Mouse (Mus musculus) myocyte (in vitro differentiated cells): ENCODE results near the gene Sptbn4. TPM values are rescaled to one million over a fixed set of nuclear protein-coding genes. Genes with fewer than 3 reads are reported as not detected.

Experiments
- H3K27me3 ChIP-seq: one replicate; pipeline ENCODE4 v1.6.1; 2011; ENCODE audit not compliant: control insufficient read depth, insufficient read depth, insufficient read length
- H3K36me3 ChIP-seq: one replicate; pipeline ENCODE4 v1.6.1; 2011; ENCODE audit not compliant: control insufficient read depth, insufficient read depth
- H3K4me2 ChIP-seq: one replicate; pipeline ENCODE4 v1.6.1; 2011; ENCODE audit warnings: low read depth, control low read depth
- H3K4me3 ChIP-seq: one replicate; pipeline ENCODE4 v1.5.1; 2011; ENCODE audit warnings: mild to moderate bottlenecking, control low read depth, moderate library complexity
- H3K79me2 ChIP-seq: one replicate; pipeline ENCODE4 v1.6.1; 2011; ENCODE audit not compliant: control insufficient read depth, insufficient read depth
- H3ac ChIP-seq: one replicate; pipeline ENCODE4 v1.6.1; 2011; ENCODE audit not compliant: control insufficient read depth, insufficient read length
- CEBPB ChIP-seq: IDR thresholded peaks from 2 replicates; pipeline ENCODE4 v1.6.1; 2011; ENCODE audit warnings: mild to moderate bottlenecking, moderate library complexity; ENCODE audit not compliant: poor library complexity, insufficient read depth, severe bottlenecking
- E2F4 ChIP-seq: IDR thresholded peaks from one replicate; pipeline ENCODE4 v1.6.1; 2011; ENCODE audit warnings: mild to moderate bottlenecking, control low read depth, moderate library complexity; ENCODE audit not compliant: insufficient read depth
- MAX ChIP-seq: IDR thresholded peaks from one replicate; pipeline ENCODE4 v1.6.1; 2011; ENCODE audit warnings: low read depth, mild to moderate bottlenecking, control low read depth
- MYOD1 ChIP-seq, 3 experiments: IDR thresholded peaks; one replicate each; pipeline ENCODE4 v1.6.1; 2011; ENCODE audit warnings: control low read depth in 2 of 3, low read depth in 2 of 3, mild to moderate bottlenecking in 2 of 3, moderate library complexity in 1 of 3; ENCODE audit not compliant: insufficient read length in 2 of 3, control insufficient read depth in 1 of 3
- MYOG ChIP-seq, 3 experiments: IDR thresholded peaks; one replicate each; pipeline ENCODE4 v1.6.1; 2011; ENCODE audit warnings: control low read depth in 2 of 3, low read depth in 2 of 3, mild to moderate bottlenecking in 2 of 3; ENCODE audit not compliant: insufficient read length in 2 of 3, control insufficient read depth in 1 of 3, insufficient read depth in 1 of 3
- POLR2A ChIP-seq: IDR thresholded peaks from one replicate; pipeline ENCODE4 v1.6.1; 2011; ENCODE audit warnings: low read depth, mild to moderate bottlenecking, control low read depth, moderate library complexity; ENCODE audit not compliant: insufficient read length
- POLR2AphosphoS2 ChIP-seq: IDR thresholded peaks from one replicate; pipeline ENCODE4 v1.6.1; 2011; ENCODE audit warnings: low read depth, control low read depth; ENCODE audit not compliant: insufficient read length
- REST ChIP-seq: IDR thresholded peaks from one replicate; pipeline ENCODE4 v1.6.1; 2011; ENCODE audit warnings: mild to moderate bottlenecking, control low read depth, moderate library complexity; ENCODE audit not compliant: insufficient read depth, insufficient read length
- SRF ChIP-seq: IDR thresholded peaks from one replicate; pipeline ENCODE4 v1.6.1; 2011; ENCODE audit warnings: low read depth; ENCODE audit not compliant: control insufficient read depth, insufficient read length
- TCF12 ChIP-seq: IDR thresholded peaks from one replicate; pipeline ENCODE4 v1.6.1; 2011; ENCODE audit warnings: mild to moderate bottlenecking, control low read depth; ENCODE audit not compliant: poor library complexity, insufficient read depth, severe bottlenecking
- TCF3 ChIP-seq: IDR thresholded peaks from one replicate; pipeline ENCODE4 v1.6.1; 2011; ENCODE audit warnings: low read depth, control low read depth; ENCODE audit not compliant: insufficient read length
- USF1 ChIP-seq: IDR thresholded peaks from one replicate; pipeline ENCODE4 v1.6.1; 2011; ENCODE audit warnings: low read depth, mild to moderate bottlenecking, control low read depth, moderate library complexity
- polyA plus RNA-seq: library from polyadenylated mRNA; unstranded; fragments of >200 nt; fragmentation: generic; extraction: Trizol; gene quantifications from one replicate; pipeline ENCODE4 v1.2.1, GENCODE M21; 2012; ENCODE audit warnings: missing spikeins

Gene Sptbn4
- polyA plus RNA-seq, 1 experiment, result 0.17 TPM

DNA sequence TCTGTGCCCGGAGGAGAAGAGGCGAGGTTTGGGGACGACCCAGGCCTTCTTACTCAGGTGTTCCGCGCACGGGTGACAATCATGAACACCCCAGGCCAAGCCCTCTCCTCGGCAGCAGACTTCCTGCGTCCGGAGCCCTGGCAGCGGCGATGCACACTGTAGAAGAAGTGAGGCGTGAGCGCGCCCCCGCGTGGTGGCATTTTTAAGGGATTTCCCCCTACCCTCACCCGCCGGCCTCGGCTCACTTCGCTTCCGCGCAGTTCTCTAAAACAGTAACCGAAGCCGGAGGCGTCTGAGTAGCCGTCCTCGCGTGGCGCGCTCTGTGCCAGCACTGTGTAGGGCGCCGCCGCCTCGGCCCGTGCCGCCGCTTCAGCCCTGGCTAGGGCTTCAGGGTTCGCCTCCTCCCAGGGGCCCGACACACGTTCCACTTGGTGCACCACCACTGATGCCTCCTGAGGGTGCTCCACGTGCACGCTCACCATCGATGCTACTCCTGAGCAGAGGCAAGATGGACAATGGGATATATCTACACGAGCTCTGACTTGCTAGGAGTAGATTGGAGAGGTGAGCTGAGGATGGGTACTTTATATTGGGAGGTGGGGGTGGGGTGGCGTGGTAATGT is 118.0 kb downstream of the Sptbn4 start:
- no peaks in the 10 kb centered on the region for H3K36me3 ChIP-seq
- H3K79me2 ChIP-seq, result no peaks in the 10 kb centered on the region
- TF ChIP-seq E2F4 (no peak), TCF12 (no peak), USF1 (no peak)
- no peaks in the 10 kb centered on the region for H3K27me3 ChIP-seq
- peak overlapping the region; percentile 80 for H3K4me2 ChIP-seq
- H3ac ChIP-seq, result no peak overlapping the region
- peak overlapping the region; percentile 35 for H3K4me3 ChIP-seq

- no peaks in the 10 kb centered on the region for H3K36me3 ChIP-seq
- H3K4me3 ChIP-seq, result no peak overlapping the region
- no peaks in the 10 kb centered on the region for H3K27me3 ChIP-seq
- H3K79me2 ChIP-seq, result no peaks in the 10 kb centered on the region
- no peak overlapping the region for H3K4me2 ChIP-seq
- no peak for TF ChIP-seq MAX
- TF ChIP-seq MYOG (IDR thresholded peaks at IDR 0.05; ENCODE audit: control insufficient read depth in 1 of 3, insufficient read depth in 1 of 3, insufficient read length in 2 of 3, low read depth in 2 of 3), result peak in 1 of 3 experiments; percentile 13
- no peak overlapping the region for H3ac ChIP-seq
These were observed 118.8 kb downstream of the Sptbn4 start for GRCm38 (mm10) chr7:27328648-27329047.

- Histone ChIP-seq H3ac (no peak overlapping the region), H3K4me2 (no peak overlapping the region), H3K36me3 (no peaks in the 10 kb centered on the region), H3K27me3 (no peaks in the 10 kb centered on the region), H3K4me3 (no peak overlapping the region), H3K79me2 (no peaks in the 10 kb centered on the region)
- no peak for TF ChIP-seq MYOD1 (IDR thresholded peaks at IDR 0.05; ENCODE audit: control insufficient read depth in 1 of 3, insufficient read length in 2 of 3, low read depth in 2 of 3)
- TF ChIP-seq E2F4, result no peak
- no peak for TF ChIP-seq TCF3
- TF ChIP-seq MAX, result no peak
- no peak for TF ChIP-seq MYOG (IDR thresholded peaks at IDR 0.05; ENCODE audit: control insufficient read depth in 1 of 3, insufficient read depth in 1 of 3, insufficient read length in 2 of 3, low read depth in 2 of 3)
- no peak for TF ChIP-seq REST
- TF ChIP-seq CEBPB, result no peak
- no peak for TF ChIP-seq POLR2AphosphoS2
- TF ChIP-seq POLR2A, result no peak
- TF ChIP-seq SRF, result no peak
These were observed 119.3 kb downstream of the Sptbn4 start for GRCm38 (mm10) chr7:27328161-27328560.

DNA sequence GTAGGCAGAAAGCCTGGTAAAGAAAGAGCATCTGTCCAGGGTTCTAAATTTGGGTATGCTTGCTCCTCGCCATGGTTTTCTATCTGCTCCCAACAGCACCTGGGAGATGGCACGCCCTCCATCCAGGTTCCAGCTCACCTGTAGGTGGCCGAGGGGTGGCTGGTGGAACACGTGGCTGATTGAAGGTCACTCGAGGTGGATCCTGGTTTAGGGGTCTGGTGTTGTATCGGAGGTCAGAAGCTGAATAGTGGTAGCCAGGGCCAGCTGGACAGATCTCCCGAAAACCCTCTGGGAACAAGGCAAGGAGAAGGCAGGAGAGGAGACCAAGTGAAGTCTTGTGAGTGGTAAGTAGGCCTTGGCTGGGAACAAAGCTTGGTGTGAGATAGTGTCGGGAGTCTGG is 120.0 kb downstream of the Sptbn4 start:
- Histone ChIP-seq H3K27me3 (no peaks in the 10 kb centered on the region), H3K4me2 (no peak overlapping the region), H3ac (no peak overlapping the region), H3K36me3 (no peaks in the 10 kb centered on the region), H3K4me3 (no peak overlapping the region), H3K79me2 (no peaks in the 10 kb centered on the region)
- no peak for TF ChIP-seq TCF12
- no peak for TF ChIP-seq SRF
- no peak for TF ChIP-seq MYOD1 (IDR thresholded peaks at IDR 0.05; ENCODE audit: control insufficient read depth in 1 of 3, insufficient read length in 2 of 3, low read depth in 2 of 3)
- no peak for TF ChIP-seq CEBPB
- no peak for TF ChIP-seq USF1
- no peak for TF ChIP-seq TCF3
- TF ChIP-seq E2F4, result no peak
- TF ChIP-seq MAX, result no peak
- no peak for TF ChIP-seq POLR2A
- no peak for TF ChIP-seq MYOG (IDR thresholded peaks at IDR 0.05; ENCODE audit: control insufficient read depth in 1 of 3, insufficient read depth in 1 of 3, insufficient read length in 2 of 3, low read depth in 2 of 3)

DNA sequence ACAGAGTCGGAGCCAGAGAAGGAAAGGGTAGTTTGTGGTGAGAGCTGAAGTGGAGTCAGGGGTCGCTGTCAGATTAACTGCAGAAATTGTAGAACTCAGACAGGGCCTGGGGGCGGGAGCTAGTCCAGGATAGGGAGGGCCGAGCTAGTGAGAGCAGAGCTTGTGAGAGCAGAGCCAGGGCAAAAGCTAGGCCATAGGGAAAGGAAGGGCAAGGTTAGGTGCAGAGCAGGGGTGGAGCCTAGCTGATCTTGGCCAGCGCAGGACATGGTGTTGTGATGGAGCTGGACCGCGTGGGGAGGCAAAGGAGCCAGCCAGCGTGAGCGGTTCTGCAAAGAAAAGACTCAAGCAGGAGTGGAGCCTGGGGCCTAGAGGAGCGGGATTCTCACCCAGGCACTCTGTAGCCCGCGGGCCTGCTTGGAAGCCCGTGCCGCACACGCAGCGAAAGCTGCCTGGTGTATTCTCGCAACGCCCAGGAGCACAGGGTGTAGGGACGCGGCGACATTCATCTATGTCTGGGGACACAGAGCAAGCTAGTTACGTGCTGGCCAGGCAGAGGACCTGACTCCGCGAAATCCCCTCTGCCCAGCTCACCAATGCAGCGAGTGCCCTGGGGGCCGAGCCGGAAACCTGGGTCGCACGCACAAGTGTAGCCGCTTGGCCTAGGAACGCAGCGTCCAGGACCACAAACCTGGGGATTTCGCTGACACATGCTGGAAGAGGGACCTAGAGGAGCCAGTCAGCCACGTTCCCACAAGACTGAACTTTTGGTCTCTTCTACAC is 121.2 kb downstream of the Sptbn4 start:
- Histone ChIP-seq H3K36me3 (no peaks in the 10 kb centered on the region), H3ac (no peak overlapping the region), H3K4me3 (no peak overlapping the region), H3K79me2 (no peaks in the 10 kb centered on the region), H3K4me2 (peak overlapping the region; percentile 74), H3K27me3 (no peaks in the 10 kb centered on the region)
- no peak for TF ChIP-seq SRF
- TF ChIP-seq CEBPB, result no peak
- no peak for TF ChIP-seq MYOG (IDR thresholded peaks at IDR 0.05; ENCODE audit: control insufficient read depth in 1 of 3, insufficient read depth in 1 of 3, insufficient read length in 2 of 3, low read depth in 2 of 3)
- no peak for TF ChIP-seq TCF12
- no peak for TF ChIP-seq E2F4
- no peak for TF ChIP-seq POLR2AphosphoS2
- no peak for TF ChIP-seq REST
- no peak for TF ChIP-seq MYOD1 (IDR thresholded peaks at IDR 0.05; ENCODE audit: control insufficient read depth in 1 of 3, insufficient read length in 2 of 3, low read depth in 2 of 3)
- no peak for TF ChIP-seq POLR2A
- TF ChIP-seq USF1, result no peak
- no peak for TF ChIP-seq MAX
- TF ChIP-seq TCF3, result no peak
